Mouse (Mus musculus) hindbrain, embryonic 16.5 days (tissue): ENCODE measurements around the gene Gm10320. TPM values are rescaled to one million over a fixed set of nuclear protein-coding genes. Genes with fewer than 3 reads are reported as not detected.

Experiments
- ATAC-seq: fragments of 200-750 bp; cut with Nextera tagmentation; 2 replicates; pipeline ENCODE4 v1.8.0; 2017; ENCODE audit warnings: moderate TSS enrichment, moderate library complexity
- H3K27ac ChIP-seq: fragments of 300-500 bp; sonication (generic); 2 replicates; pipeline ENCODE4 v1.5.1; 2014; ENCODE audit warnings: low read depth, mild to moderate bottlenecking, control low read depth, low read length, moderate library complexity
- H3K27me3 ChIP-seq: fragments of 300-500 bp; sonication (generic); replicated peaks from 2 replicates; pipeline ENCODE4 v1.6.1; 2014; ENCODE audit warnings: low read length; ENCODE audit not compliant: control insufficient read depth, insufficient read depth
- H3K36me3 ChIP-seq: fragments of 300-500 bp; sonication (generic); 2 replicates; pipeline ENCODE4 v1.6.1; 2014; ENCODE audit warnings: mild to moderate bottlenecking, low read length, moderate library complexity, mixed read lengths; ENCODE audit not compliant: control insufficient read depth, insufficient read depth
- H3K4me1 ChIP-seq: fragments of 300-500 bp; sonication (generic); 2 replicates; pipeline ENCODE4 v1.6.1; 2014; ENCODE audit warnings: low read depth, low read length; ENCODE audit not compliant: control insufficient read depth, insufficient read depth
- H3K4me2 ChIP-seq: fragments of 300-500 bp; sonication (generic); 2 replicates; pipeline ENCODE4 v1.6.1; 2014; ENCODE audit warnings: mild to moderate bottlenecking, low read length, control low read depth, moderate library complexity
- H3K4me3 ChIP-seq: fragments of 300-500 bp; sonication (generic); 2 replicates; pipeline ENCODE4 v1.5.1; 2014; ENCODE audit warnings: mild to moderate bottlenecking, low read length, control low read depth, moderate library complexity
- H3K9ac ChIP-seq: fragments of 300-500 bp; sonication (generic); 2 replicates; pipeline ENCODE4 v1.6.1; 2014; ENCODE audit warnings: low read depth, mild to moderate bottlenecking, control low read depth, low read length, moderate library complexity
- H3K9me3 ChIP-seq: fragments of 300-500 bp; sonication (generic); 2 replicates; pipeline ENCODE4 v1.6.1; 2014; ENCODE audit warnings: mild to moderate bottlenecking, low read length, moderate library complexity; ENCODE audit not compliant: control insufficient read depth
- WGBS: fragments of 180-500 bp; shearing (Covaris S2); extraction: QIAGEN DNeasy Blood & Tissue Kit; methylation state at CpG from one replicate; pipeline ENCODE4 v1.1.7; 2014; 5-methylcytosine and 5-hydroxymethylcytosine counted together
- polyA plus RNA-seq: library from polyadenylated mRNA; unstranded; fragments of >200 nt; fragmentation: Nextera tagmentation; extraction: Ambion mirVana; gene quantifications from 2 replicates; pipeline ENCODE4 v1.2.1, GENCODE M21; 2015

Gene Gm10320
- polyA plus RNA-seq, 1 experiment from 2014 or later: 1.3 TPM

DNA sequence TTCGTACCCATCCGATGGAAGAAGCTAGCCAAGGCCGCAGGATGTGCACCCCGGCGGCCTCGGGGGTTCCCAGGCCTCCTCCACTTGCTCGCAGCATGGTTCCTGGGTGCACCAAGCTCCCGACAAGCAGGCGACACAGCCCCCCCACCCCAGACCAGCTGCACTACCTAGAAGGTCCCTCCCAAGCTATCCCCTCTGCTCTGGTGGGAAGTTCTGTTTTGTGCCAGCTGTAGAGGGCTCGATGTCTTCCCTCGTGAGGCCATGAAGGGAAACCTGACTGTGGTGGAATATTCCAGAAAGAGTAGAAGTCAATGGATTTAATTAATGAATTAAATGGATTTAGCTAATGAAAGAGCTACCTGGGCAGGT lies 13.7 kb upstream of the Gm10320 start:
- Histone ChIP-seq H3K4me2 (no peak overlapping the region), H3K9me3 (no peaks in the 10 kb centered on the region), H3K36me3 (no peaks in the 10 kb centered on the region), H3K4me1 (peaks cover 3% of the 10 kb centered on the region), H3K27me3 (peaks cover 41% of the 10 kb centered on the region), H3K9ac (no peak overlapping the region), H3K4me3 (no peak overlapping the region), H3K27ac (no peak overlapping the region)
- ATAC-seq: no peak
- 9% methylated on average over 10 of the region's 11 CpGs for WGBS

DNA sequence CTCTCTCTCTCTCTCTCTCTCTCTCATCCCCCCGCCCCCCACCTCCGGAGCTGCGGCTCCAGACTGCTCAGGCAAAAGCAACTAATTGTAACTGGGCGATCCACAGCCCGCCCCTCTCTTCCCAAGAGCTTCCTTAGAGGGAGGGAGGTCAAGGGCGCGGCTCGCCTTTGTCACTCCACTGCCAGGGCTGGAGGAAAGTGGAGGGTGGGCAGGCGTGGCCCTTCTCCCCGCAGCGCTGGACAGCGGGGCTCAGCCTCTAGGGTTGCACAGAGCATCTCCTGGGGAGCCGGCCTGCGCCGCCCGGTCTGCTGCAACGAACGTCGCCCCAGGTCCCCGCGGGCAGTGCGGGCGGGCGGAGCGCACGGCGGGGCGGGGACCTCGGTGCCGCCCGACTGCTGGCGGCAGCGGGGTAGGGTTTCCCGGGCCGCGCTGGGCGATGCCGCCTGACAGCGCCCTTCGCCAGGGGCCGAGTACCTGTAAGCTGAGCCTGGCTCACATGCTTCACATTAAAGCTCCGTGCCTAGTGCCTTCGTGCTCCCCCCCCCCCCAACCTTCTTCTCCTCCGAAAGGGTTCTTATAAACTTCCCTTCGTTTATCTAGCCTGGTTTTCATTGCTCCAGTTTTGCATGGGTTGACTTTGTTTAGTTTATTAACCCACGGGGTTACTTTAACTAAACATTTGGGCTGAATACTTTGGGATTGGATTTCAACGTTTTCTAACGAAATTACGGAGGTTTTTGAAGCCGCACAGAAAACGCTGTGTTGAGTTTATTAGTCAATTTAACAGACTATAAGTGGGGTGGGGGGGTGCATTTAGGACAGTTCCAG lies 13.1 kb upstream of the Gm10320 start:
- Histone ChIP-seq H3K27me3 (peaks cover 47% of the 10 kb centered on the region), H3K9me3 (no peaks in the 10 kb centered on the region), H3K4me2 (peak overlapping the region; percentile 50), H3K36me3 (no peaks in the 10 kb centered on the region), H3K4me3 (peak overlapping the region; percentile 30), H3K9ac (no peak overlapping the region), H3K27ac (no peak overlapping the region), H3K4me1 (peaks cover 3% of the 10 kb centered on the region)
- ATAC-seq: no peak; the same call in 1 of the 2 replicates
- WGBS: under 1% methylated on average over 45 of the region's 51 CpGs

DNA sequence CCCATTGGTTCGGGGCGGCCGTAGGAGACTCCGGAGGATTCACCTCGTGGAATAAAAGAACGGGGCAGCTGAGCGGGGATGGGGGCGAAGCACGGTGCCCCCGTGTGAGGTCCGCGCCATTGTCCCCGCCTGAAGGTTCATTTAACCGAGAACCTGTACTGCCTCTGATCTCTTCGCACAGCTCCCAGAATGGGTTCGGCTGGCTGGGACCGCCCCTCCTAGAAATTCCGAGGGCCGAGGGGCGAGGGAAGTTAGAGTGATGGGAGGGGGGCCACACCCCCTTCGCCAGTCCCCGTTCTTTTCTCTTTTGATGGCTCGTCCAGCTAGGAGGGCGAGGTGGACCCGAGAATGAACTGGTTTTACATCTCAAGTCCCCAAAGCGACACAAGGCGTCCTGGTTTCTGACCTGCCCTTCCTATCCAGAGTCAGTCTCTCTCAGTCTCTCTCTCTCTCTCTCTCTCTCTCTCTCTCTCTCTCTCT lies 12.4 kb upstream of the Gm10320 start:
- Histone ChIP-seq H3K4me3 (0 out of 2 replicates have a peak overlapping the region, but pooled peaks have one; percentile 7), H3K4me2 (peak overlapping the region; percentile 50), H3K9me3 (no peaks in the 10 kb centered on the region), H3K27me3 (peaks cover 51% of the 10 kb centered on the region), H3K27ac (no peak overlapping the region), H3K36me3 (no peaks in the 10 kb centered on the region), H3K4me1 (peaks cover 3% of the 10 kb centered on the region), H3K9ac (no peak overlapping the region)
- under 1% methylated on average over 27 of the region's 27 CpGs for WGBS
- ATAC-seq: no peak

DNA sequence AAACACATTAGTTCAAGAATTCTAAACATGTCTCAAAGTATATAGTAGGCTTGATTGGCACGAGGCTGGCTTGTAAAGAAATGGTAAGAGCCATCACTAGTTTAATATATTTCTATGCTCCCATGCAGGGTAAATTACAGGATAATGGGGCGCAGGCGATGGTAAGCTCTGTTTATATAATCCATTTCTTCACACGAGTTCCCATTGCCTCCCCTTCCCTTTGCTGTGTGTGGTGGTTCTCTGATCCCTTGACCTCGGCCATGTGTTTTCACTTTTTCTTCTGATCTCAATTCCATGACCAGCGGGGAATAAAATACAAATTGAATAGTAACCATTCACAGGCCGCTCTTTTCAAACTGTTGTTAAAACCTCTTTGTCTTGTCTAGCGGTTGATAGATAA lies 11.8 kb upstream of the Gm10320 start:
- peaks cover 56% of the 10 kb centered on the region for H3K27me3 ChIP-seq
- 2% methylated on average over 8 of the region's 8 CpGs for WGBS
- no peak overlapping the region for H3K9ac ChIP-seq
- no peak overlapping the region for H3K4me3 ChIP-seq
- H3K4me2 ChIP-seq: no peak overlapping the region
- ATAC-seq: no peak
- no peaks in the 10 kb centered on the region for H3K36me3 ChIP-seq
- H3K27ac ChIP-seq: no peak overlapping the region
- peaks cover 3% of the 10 kb centered on the region for H3K4me1 ChIP-seq
- H3K9me3 ChIP-seq: no peaks in the 10 kb centered on the region

DNA sequence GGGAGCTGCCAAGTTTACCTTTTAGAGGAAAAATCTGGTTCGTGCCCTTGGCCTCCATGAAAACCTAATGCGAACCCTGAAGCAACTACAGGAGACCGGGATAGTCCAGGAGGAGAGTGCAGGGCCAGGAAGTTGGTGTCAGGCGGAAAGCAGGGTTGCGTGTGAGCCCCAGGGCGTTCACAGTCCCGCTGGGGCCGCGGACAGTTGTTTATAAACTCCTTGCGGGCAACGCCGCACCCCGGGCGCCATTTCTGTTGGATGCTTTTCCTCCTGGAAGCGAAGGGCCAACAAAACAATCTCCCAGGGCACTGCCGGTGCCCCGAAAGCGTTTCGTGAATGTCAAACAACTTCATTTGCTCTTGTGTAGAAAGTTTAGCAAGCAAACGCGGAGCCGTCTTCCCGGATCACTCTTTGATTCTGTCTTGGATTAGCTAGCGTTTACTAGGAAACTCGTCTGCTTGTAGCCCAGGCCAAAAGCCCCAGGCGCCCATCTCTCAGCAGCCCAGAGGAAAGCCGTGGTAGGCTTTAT lies 11.1 kb upstream of the Gm10320 start:
- Histone ChIP-seq H3K4me1 (peaks cover 3% of the 10 kb centered on the region), H3K27ac (no peak overlapping the region), H3K9me3 (no peaks in the 10 kb centered on the region), H3K4me2 (peak overlapping the region; percentile 37), H3K9ac (no peak overlapping the region), H3K4me3 (no peak overlapping the region), H3K36me3 (no peaks in the 10 kb centered on the region), H3K27me3 (peaks cover 55% of the 10 kb centered on the region)
- ATAC-seq: no peak
- under 1% methylated on average over 27 of the region's 27 CpGs for WGBS

DNA sequence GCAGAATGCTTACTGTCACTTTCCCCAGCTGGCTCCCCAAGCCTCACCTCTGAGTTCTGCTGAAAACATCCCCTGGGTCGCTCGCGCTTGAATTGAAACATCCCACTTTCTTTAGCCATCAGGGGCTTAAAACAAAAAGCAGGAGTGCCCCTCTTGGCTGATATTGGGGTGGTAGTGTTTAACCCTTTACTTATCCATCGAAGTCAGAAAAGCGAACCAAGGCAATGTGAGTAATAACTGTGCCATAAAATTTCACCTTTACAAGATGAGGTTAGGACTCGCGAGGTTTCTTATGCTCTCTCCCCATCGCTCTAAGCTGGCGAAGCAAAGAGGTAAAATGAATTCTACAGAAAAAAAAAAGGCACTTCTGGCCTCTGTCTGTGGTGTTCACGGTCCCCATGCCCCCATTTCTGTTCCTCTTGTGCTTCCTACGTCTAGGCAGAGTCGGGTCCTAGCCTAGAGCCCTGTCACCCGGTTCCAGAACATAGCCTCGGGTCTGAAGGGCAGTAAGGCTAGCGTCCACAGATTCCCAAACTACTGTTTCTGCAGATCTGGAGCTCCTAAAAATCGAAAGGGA lies 10.5 kb upstream of the Gm10320 start:
- no peaks in the 10 kb centered on the region for H3K36me3 ChIP-seq
- H3K9me3 ChIP-seq: no peaks in the 10 kb centered on the region
- no peak overlapping the region for H3K27ac ChIP-seq
- H3K4me3 ChIP-seq: no peak overlapping the region
- no peak for ATAC-seq
- H3K4me2 ChIP-seq: no peak overlapping the region
- peaks cover 3% of the 10 kb centered on the region for H3K4me1 ChIP-seq
- no peak overlapping the region for H3K9ac ChIP-seq
- under 1% methylated on average over 16 of the region's 16 CpGs for WGBS
- H3K27me3 ChIP-seq: peaks cover 50% of the 10 kb centered on the region

DNA sequence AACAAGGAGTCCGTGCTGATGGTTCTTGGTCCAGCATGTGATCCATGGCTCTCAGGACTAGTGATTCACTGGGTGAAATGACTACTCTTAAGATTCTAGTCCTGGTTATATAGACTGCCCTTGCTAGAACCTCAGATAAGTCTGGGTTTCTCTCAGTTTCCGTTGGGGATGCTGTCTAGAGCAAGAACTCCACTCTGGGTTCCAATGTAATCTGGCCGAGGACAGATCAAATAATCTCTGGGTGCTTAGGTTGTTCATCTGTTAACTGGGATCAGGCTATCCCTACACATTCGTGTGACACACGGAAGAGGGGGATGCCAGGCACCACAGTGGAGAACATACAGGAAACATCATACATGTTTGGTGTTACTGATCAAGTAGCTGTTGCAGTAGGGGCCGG lies 9.5 kb upstream of the Gm10320 start:
- Histone ChIP-seq H3K36me3 (no peaks in the 10 kb centered on the region), H3K9me3 (no peaks in the 10 kb centered on the region), H3K4me1 (peaks cover 10% of the 10 kb centered on the region), H3K27me3 (peaks cover 45% of the 10 kb centered on the region), H3K4me2 (no peak overlapping the region), H3K9ac (no peak overlapping the region), H3K27ac (no peak overlapping the region), H3K4me3 (no peak overlapping the region)
- ATAC-seq: no peak
- WGBS: 8% methylated on average over 6 of the region's 6 CpGs

DNA sequence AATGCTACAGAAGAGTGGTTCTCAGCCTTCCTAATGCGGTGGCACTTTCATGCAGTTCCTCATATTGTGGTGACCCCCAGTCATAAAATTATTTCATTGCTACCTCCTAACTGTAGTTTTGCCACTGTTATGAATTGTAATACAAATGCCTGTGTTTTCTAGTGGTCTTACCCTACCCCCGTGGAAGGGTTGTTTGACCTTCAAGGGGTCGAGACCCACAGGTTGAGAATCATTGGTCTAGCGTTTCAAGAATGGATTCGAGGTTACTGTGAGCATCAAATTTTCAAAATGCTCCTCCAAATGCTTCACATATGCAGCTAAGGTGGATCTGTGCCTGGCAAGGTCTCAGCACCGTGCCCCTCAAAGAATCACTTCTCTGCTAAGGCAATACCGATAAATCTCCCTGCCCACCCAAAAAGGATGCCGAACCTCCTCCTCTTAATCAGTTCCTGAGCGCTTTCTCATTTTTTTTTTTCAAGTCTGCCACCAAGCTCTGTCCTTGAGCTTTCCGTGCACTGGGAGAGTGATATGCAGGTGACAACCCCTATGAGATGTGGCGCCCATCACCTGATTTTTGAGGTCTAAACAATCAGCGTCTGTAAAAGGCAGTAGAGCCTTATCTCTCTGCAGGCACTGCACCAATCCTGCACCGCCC lies 8.8 kb upstream of the Gm10320 start:
- H3K27ac ChIP-seq: no peak overlapping the region
- H3K4me2 ChIP-seq: no peak overlapping the region
- H3K9ac ChIP-seq: no peak overlapping the region
- no peaks in the 10 kb centered on the region for H3K36me3 ChIP-seq
- no peak overlapping the region for H3K4me3 ChIP-seq
- no peaks in the 10 kb centered on the region for H3K9me3 ChIP-seq
- WGBS: 26% methylated on average over 13 of the region's 13 CpGs
- no peak for ATAC-seq
- peaks cover 40% of the 10 kb centered on the region for H3K27me3 ChIP-seq
- peaks cover 10% of the 10 kb centered on the region for H3K4me1 ChIP-seq

DNA sequence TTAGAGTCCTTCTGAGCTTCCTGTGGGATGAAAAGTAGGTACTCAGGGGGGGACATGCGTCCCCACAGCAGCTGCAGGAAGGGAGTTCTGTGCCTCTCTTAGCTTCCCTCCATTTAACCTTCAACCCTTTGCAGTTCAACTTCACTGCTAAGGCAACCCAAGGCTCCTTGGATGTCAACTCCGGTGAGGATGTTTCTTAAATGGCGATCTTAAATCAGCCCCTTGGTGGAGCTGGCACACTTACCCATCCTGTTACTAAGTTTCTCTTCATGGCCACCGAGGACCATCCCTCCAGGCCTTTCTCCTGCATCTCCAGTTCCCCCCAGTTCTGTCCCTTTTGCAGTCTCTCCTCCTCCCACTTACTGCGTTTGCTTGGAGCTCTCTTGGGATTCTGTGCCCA lies 6.8 kb upstream of the Gm10320 start:
- Histone ChIP-seq H3K9ac (no peak overlapping the region), H3K9me3 (no peaks in the 10 kb centered on the region), H3K4me1 (peaks cover 7% of the 10 kb centered on the region; the same call in 1 of the 2 replicates), H3K27me3 (peaks cover 36% of the 10 kb centered on the region), H3K27ac (no peak overlapping the region), H3K4me3 (no peak overlapping the region), H3K36me3 (no peaks in the 10 kb centered on the region), H3K4me2 (no peak overlapping the region)
- ATAC-seq: no peak
- 56% methylated on average over 5 of the region's 5 CpGs for WGBS
